Mouse (Mus musculus) kidney, adult 2 months (tissue): ENCODE results near the gene Bcat2. TPM values are rescaled to one million over a fixed set of nuclear protein-coding genes. Genes with fewer than 3 reads are reported as not detected.
A peak's percentile ranks its signal among the peaks of the same experiment; 100 is the strongest.

ENCODE experiments used
- DNase-seq: peaks from one replicate; pipeline ENCODE4 v3.0.0; 2021
- H3K27ac ChIP-seq: fragments of 200-500 bp; 2 replicates; pipeline ENCODE4 v1.5.1; 2012; ENCODE audit warnings: low read depth, low read length, control low read depth, inconsistent platforms; ENCODE audit not compliant: insufficient read depth
- H3K27me3 ChIP-seq: fragments of 200-500 bp; replicated peaks from 2 replicates; pipeline ENCODE4 v1.6.1; 2012; ENCODE audit warnings: mild to moderate bottlenecking, moderate library complexity, low read length, inconsistent platforms; ENCODE audit not compliant: control insufficient read depth, insufficient read depth
- H3K36me3 ChIP-seq: fragments of 200-500 bp; 2 replicates; pipeline ENCODE4 v1.6.1; 2012; ENCODE audit warnings: mild to moderate bottlenecking, moderate library complexity, low read length, inconsistent platforms; ENCODE audit not compliant: control insufficient read depth, insufficient read depth
- H3K4me1 ChIP-seq: fragments of 200-500 bp; 2 replicates; pipeline ENCODE4 v1.6.1; 2011; ENCODE audit warnings: low read length; ENCODE audit not compliant: control insufficient read depth, insufficient read depth
- H3K4me3 ChIP-seq: fragments of 200-500 bp; 2 replicates; pipeline ENCODE4 v1.5.1; 2011; ENCODE audit warnings: mild to moderate bottlenecking, low read depth, low read length, control low read depth; ENCODE audit not compliant: insufficient read depth
- CTCF ChIP-seq: fragments of 200-500 bp; conservative IDR thresholded peaks from 2 replicates; pipeline ENCODE4 v1.5.1; 2011; ENCODE audit warnings: low read depth, mild to moderate bottlenecking, control low read depth, low read length, moderate library complexity, mixed read lengths; ENCODE audit not compliant: insufficient read depth, insufficient read length
- POLR2A ChIP-seq: fragments of 200-500 bp; IDR thresholded peaks from one replicate; pipeline ENCODE4 v1.6.1; 2011; ENCODE audit warnings: low read depth, low read length, control low read depth
- WGBS: fragments of 180-500 bp; shearing (Covaris S2); methylation state at CpG from one replicate; pipeline ENCODE4 v1.1.7; 2018; 5-methylcytosine and 5-hydroxymethylcytosine counted together
- polyA plus RNA-seq: library from polyadenylated mRNA; depleted of rRNA; stranded (reverse); fragments of >200 nt; gene quantifications from 2 replicates; pipeline ENCODE4 v1.2.3, GENCODE M21; 2012

The Bcat2 gene
- polyA plus RNA-seq, 1 experiment, result 185 TPM

GRCm38 (mm10) chr7:45560843-45561623 is 8.9 kb upstream of the Bcat2 start:
- H3K4me3 ChIP-seq, result no peak overlapping the region
- 14% methylated on average over 17 of the region's 17 CpGs for WGBS
- H3K27ac ChIP-seq, result no peak overlapping the region

GRCm38 (mm10) chr7:45561624-45562520 is 8.1 kb upstream of the Bcat2 start:
- Histone ChIP-seq H3K27ac (no peak overlapping the region), H3K36me3 (no peaks in the 10 kb centered on the region), H3K27me3 (no peaks in the 10 kb centered on the region), H3K4me3 (no peak overlapping the region), H3K4me1 (no peaks in the 10 kb centered on the region)
- WGBS, result 47% methylated on average over 12 of the region's 12 CpGs
- DNase-seq, result no peak
- TF ChIP-seq POLR2A (no peak), CTCF (no peak)

More at GRCm38 (mm10) chr7:45560843-45561623, 8.9 kb upstream of the Bcat2 start:
- Histone ChIP-seq H3K27me3 (no peaks in the 10 kb centered on the region), H3K4me1 (no peaks in the 10 kb centered on the region), H3K36me3 (no peaks in the 10 kb centered on the region)
- TF ChIP-seq CTCF, result peak; percentile 95
- TF ChIP-seq POLR2A, result no peak
- peak; percentile 84 for DNase-seq

GRCm38 (mm10) chr7:45564811-45565210 is 5.1 kb upstream of the Bcat2 start:
- WGBS, result 80% methylated on average over 2 of the region's 2 CpGs
- no peak overlapping the region for H3K27ac ChIP-seq
- DNase-seq, result no peak
- H3K36me3 ChIP-seq, result no peaks in the 10 kb centered on the region
- H3K4me1 ChIP-seq, result peaks cover 9% of the 10 kb centered on the region
- no peak for TF ChIP-seq POLR2A
- no peak overlapping the region for H3K4me3 ChIP-seq
- H3K27me3 ChIP-seq, result no peaks in the 10 kb centered on the region

- no peak for DNase-seq
- Histone ChIP-seq H3K27ac (no peak overlapping the region), H3K4me3 (no peak overlapping the region), H3K36me3 (no peaks in the 10 kb centered on the region), H3K4me1 (peaks cover 9% of the 10 kb centered on the region), H3K27me3 (no peaks in the 10 kb centered on the region)
- 93% methylated on average over 9 of the region's 9 CpGs for WGBS
- no peak for TF ChIP-seq POLR2A
- TF ChIP-seq CTCF, result no peak
Observed at GRCm38 (mm10) chr7:45565446-45565845, 4.5 kb upstream of the Bcat2 start.

- Histone ChIP-seq H3K27ac (peak overlapping the region; percentile 94), H3K27me3 (no peaks in the 10 kb centered on the region), H3K4me3 (no peak overlapping the region), H3K36me3 (no peaks in the 10 kb centered on the region), H3K4me1 (peaks cover 21% of the 10 kb centered on the region)
- peak; percentile 30 for TF ChIP-seq POLR2A
- no peak for TF ChIP-seq CTCF
- 51% methylated on average over 8 of the region's 8 CpGs for WGBS
- DNase-seq, result no peak
Observed at GRCm38 (mm10) chr7:45567112-45567779, 2.7 kb upstream of the Bcat2 start.

GRCm38 (mm10) chr7:45567780-45568516 is 2.0 kb upstream of the Bcat2 start:
- TF ChIP-seq CTCF, result 0 out of 2 replicates have a peak, but pooled peaks have one; percentile 0
- peak; percentile 64 for TF ChIP-seq POLR2A
- 1% methylated on average over 24 of the region's 24 CpGs for WGBS

More at GRCm38 (mm10) chr7:45567780-45568516, 2.0 kb upstream of the Bcat2 start:
- Histone ChIP-seq H3K4me1 (peaks cover 27% of the 10 kb centered on the region), H3K36me3 (no peaks in the 10 kb centered on the region), H3K27ac (peak overlapping the region; percentile 94), H3K27me3 (no peaks in the 10 kb centered on the region), H3K4me3 (peak overlapping the region; percentile 27; the same call in 1 of the 2 replicates)
- peak; percentile 98 for DNase-seq
